Mouse (Mus musculus): Measurements from ENCODE around the gene Trpv6.

Gene Trpv6

DNA sequence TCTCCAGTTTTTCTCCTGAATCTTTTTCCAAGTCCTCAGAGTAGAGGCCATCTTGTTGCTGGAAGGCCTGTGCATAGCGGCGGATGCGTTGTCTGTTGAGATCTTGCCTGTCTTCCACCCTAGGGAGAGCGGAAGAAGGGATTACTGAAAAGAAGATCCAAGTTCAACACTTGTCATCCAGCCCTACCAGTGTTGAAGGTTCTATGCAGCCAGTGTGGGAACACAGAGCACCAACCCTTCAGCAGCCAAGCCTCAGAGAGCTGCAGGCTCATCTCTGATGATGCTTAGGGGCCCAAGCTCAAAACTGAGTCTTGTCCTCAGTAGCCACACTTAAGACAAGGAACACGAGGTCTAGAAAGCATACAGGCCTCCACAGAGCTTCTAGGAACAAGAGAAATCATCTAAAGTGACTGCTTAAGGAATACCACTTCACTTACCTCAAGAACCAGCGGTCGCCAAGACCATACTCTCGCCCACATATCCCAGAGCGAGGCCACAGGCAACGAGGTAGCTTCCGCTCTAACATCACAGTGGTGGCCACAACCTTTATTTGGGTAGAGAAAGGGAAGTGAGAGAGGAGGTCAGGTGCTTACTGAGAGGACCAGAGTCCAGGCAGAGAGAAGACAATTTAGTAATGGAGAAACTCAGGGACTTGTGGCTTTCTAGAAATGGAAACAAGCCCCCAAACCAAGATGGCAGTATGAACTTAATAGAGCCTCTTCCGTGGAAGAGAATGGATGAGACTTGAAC is 14.8 kb downstream of the Trpv6 start:
- no peak for DNase-seq (ENCODE audit: low read depth, low spot score)

DNA sequence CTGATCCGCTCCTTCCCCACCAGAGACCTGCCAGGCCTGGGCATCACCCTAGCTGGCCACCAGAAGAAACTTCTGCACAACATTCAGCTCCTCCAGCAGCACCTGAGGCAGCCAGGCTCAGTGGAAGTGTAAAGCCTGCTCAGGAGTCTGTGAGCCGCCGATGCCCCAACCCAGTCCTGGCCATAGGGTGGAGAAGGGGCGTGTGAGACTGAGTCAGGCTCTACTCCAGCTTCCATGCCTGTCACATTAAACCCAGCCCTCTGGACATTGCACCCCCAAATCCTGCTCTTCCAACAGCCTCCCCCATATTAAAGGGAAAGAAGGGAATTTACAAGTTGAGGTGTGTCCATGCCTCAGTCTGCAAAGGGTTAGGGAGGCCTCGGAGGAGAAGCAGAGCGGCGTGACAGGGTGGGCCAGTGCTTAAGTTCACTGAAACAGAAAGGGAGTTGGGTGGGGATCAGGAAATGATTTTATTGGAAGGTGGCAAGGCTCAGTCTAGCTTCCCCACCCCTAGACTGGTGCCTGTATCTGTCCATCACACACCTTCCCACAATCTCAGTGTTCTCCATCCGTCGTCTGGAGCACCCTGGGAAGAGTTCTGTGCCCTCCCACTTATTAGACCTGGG is 15.9 kb downstream of the Trpv6 start:
- no peak for DNase-seq (ENCODE audit: low read depth, low spot score)

DNA sequence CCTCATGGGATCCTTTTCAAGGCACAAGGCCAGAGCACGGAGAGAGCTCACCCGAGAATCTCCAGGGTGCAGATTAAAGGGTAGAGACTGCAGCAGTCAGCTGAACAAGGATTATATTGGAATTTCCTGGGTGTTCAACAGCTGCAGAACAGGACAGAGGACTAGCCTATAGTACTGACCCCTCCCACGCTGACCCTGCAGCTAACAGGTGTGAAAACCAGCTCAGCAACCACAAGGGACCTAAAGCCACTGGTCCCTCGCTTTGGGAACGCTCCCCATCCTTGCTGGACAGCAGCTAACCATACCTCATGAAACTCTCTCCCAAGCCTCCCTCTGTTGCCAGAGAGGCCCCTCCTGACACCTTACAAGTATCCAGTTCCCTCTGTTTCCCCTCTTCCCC is 28.6 kb downstream of the Trpv6 start:
- DNase-seq (ENCODE audit: low read depth, low spot score), result no peak

DNA sequence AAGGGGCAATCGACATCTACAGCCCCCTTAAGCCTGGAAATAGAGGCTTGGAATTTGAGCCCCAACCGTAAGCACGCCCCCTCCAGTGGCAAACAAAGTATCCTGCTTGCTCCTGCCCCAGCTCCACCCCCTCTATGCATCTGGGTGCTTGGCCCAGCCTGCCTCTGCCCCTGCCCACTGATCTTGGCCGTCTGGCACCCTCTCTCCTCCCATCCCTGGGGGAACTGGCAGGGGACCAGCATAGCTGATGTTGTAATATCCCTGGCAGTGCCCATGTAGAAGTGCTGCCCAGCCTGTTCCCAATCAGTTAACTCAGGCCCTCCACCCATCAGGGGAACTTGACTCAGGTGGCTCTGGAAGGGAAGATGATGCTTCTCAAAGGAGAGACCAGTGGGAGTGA is 30.0 kb downstream of the Trpv6 start:
- no peak for DNase-seq (ENCODE audit: low read depth, low spot score)

GRCm38 (mm10) chr6:41605794-41606104 is 30.5 kb downstream of the Trpv6 start:
- DNase-seq (ENCODE audit: low read depth, low spot score), result no peak

GRCm38 (mm10) chr6:41605061-41605793 is 31.0 kb downstream of the Trpv6 start, which contains the start of gene Ephb6:
Ephb6 (plus strand) TSS chr6:41605482.
- DNase-seq (ENCODE audit: low read depth, low spot score), result no peak

- no peak for DNase-seq (ENCODE audit: low read depth, low spot score)
Observed at GRCm38 (mm10) chr6:41604401-41605050, 31.7 kb downstream of the Trpv6 start.

- DNase-seq (ENCODE audit: low read depth, low spot score), result no peak
Observed at GRCm38 (mm10) chr6:41582189-41582588, 54.0 kb downstream of the Trpv6 start.

DNA sequence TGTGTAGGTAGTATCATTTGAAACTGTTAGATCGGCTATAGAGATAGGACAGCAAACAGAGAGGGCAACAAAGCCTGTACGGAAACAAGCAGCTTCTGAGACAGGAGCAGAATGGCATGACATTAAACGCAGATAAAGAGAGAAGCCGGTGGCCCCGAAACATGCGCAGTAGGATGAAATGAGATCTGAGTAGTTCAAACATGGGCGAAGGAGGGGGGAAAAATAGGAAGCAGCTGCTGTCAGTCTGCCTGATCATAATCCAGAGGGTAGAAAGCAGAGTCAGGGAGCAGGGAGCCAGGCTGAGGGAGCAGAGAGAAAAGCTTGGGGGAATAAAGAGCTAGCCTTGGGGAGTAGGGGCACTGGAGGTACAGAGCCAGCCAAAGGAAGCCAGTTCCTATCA is 54.9 kb downstream of the Trpv6 start:
- DNase-seq (ENCODE audit: low read depth, low spot score), result no peak

- DNase-seq (ENCODE audit: low read depth, low spot score), result no peak
Observed at GRCm38 (mm10) chr6:41577297-41577696, 58.9 kb downstream of the Trpv6 start.

DNA sequence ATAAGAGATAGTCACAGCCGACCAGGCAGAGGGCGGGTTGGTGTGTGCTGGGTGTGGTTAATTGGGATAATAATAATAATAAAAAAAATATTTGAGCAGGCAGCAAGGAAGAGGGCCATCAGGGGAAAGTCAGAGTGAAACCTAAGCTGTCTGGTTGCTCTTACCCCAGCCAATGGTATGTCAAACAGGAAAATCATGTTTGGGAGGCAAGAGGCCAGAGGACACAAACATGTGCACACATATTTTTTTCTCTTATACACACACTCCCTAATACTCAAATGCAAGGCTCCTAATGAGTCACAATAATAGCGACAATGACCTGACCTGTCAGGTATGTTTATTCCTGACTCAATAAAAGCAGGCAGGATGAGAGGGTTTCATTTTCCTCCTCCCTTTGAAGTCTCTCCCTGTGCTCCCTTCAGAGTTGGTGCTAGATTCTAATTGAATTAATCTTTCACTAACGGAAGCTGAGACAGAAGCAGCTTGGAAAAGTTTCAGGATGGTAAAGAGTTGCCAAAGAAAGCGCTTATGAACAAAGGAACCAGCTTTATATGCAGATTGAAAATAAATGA is 59.6 kb downstream of the Trpv6 start:
- no peak for DNase-seq (ENCODE audit: low read depth, low spot score)
